Mouse (Mus musculus) megakaryocyte-erythroid progenitor cell, adult 5 weeks (primary cell): ENCODE data around the gene Syt11. TPM values are rescaled to one million over a fixed set of nuclear protein-coding genes. Genes with fewer than 3 reads are reported as not detected.

ENCODE experiments used
- polyA plus RNA-seq: library from polyadenylated mRNA; stranded (reverse); fragments of >175 nt; gene quantifications from 2 replicates; pipeline ENCODE4 v1.2.3, GENCODE M21; 2012

Gene Syt11
- polyA plus RNA-seq = 0.49 and 0.78 TPM in 2 replicates

GRCm38 (mm10) chr3:88774939-88775841 is at the start of gene Syt11:
Syt11 (minus strand) TSS chr3:88775164.

GRCm38 (mm10) chr3:88716399-88717197 is 58.4 kb downstream of the Syt11 start, which contains the start of gene Rit1:
Rit1 (plus strand) TSS chr3:88716838.

Other genes with a start within 250 kb of the Syt11 start
- gene Mex3a, start 242.8 kb downstream of the Syt11 start, polyA plus RNA-seq = 8.8 and 16.2 TPM in 2 replicates
- 0.24 and 0.69 TPM in 2 replicates for gene Rab25, start 226.9 kb downstream of the Syt11 start, polyA plus RNA-seq
- 121 and 149 TPM in 2 replicates for gene Lamtor2, start 222.1 kb downstream of the Syt11 start, polyA plus RNA-seq
- gene Ubqln4, start 221.4 kb downstream of the Syt11 start, polyA plus RNA-seq = 74.0 and 78.9 TPM in 2 replicates
- gene Ssr2, start 199.3 kb downstream of the Syt11 start, polyA plus RNA-seq = 298 and 364 TPM in 2 replicates
- gene Arhgef2, start 169.2 kb downstream of the Syt11 start, polyA plus RNA-seq = 425 and 439 TPM in 2 replicates
- gene Rxfp4, start 122.0 kb downstream of the Syt11 start, polyA plus RNA-seq = not detected in 2 replicates
- gene Khdc4, start 89.4 kb downstream of the Syt11 start, polyA plus RNA-seq = 14.9 and 17.2 TPM in 2 replicates
- 13.4 and 15.4 TPM in 2 replicates for gene Rit1, start 58.3 kb downstream of the Syt11 start, polyA plus RNA-seq
- 11.9 and 18.4 TPM in 2 replicates for gene Gon4l, start 60.1 kb upstream of the Syt11 start, polyA plus RNA-seq
- gene Msto1, start 138.8 kb upstream of the Syt11 start, polyA plus RNA-seq = 28.9 and 31.6 TPM in 2 replicates
- gene Ash1l, start 175.5 kb upstream of the Syt11 start, polyA plus RNA-seq = 2.6 and 4.8 TPM in 2 replicates
- 102 and 118 TPM in 2 replicates for gene Dap3, start 176.0 kb upstream of the Syt11 start, polyA plus RNA-seq